Mouse (Mus musculus) CH12.LX (cell line): ENCODE measurements around the gene Marveld2. TPM values are rescaled to one million over a fixed set of nuclear protein-coding genes. Genes with fewer than 3 reads are reported as not detected.

Experiments
- DNase-seq: peaks from one replicate; pipeline ENCODE4 v3.0.0-alpha.2; 2013; ENCODE audit errors: extremely low read depth
- H3K27ac ChIP-seq: 2 replicates; pipeline ENCODE4 v1.5.1; 2012; ENCODE audit warnings: low read depth, mild to moderate bottlenecking, control low read depth, moderate library complexity; ENCODE audit not compliant: insufficient read depth
- H3K27me3 ChIP-seq: replicated peaks from 2 replicates; pipeline ENCODE3; 2012; ENCODE audit warnings: inconsistent platforms
- H3K36me3 ChIP-seq, 2 experiments: replicated peaks in 1 of 2; 2 replicates each; pipeline versions ENCODE3 to v1.6.1; 2012; ENCODE audit warnings: inconsistent platforms in 1 of 2, low read length in 1 of 2, mild to moderate bottlenecking in 1 of 2, mixed read lengths in 1 of 2, moderate library complexity in 1 of 2; ENCODE audit not compliant: control insufficient read depth in 1 of 2, insufficient read depth in 1 of 2
- H3K4me1 ChIP-seq, 2 experiments: 2 replicates each; pipeline ENCODE4 v1.6.1; 2012; ENCODE audit warnings: inconsistent platforms in 1 of 2, moderate library complexity in 1 of 2; ENCODE audit not compliant: insufficient read depth in 2 of 2, control insufficient read depth in 1 of 2
- H3K4me2 ChIP-seq: 2 replicates; pipeline ENCODE4 v1.6.1; 2012; ENCODE audit warnings: low read depth, mild to moderate bottlenecking, control low read depth; ENCODE audit not compliant: poor library complexity, insufficient read depth, severe bottlenecking
- H3K4me3 ChIP-seq, 3 experiments: fragments of 150-350 bp in 1 of 3; sonication (generic) in 1 of 3; replicated peaks in 1 of 3; 2 replicates each; pipeline versions ENCODE3 to v1.5.1; 2011 to 2012; ENCODE audit warnings: low read depth in 2 of 3, low read length in 2 of 3, mild to moderate bottlenecking in 2 of 3, moderate library complexity in 2 of 3, control low read depth in 1 of 3, improper control_type of control experiment in 1 of 3, inconsistent platforms in 1 of 3, mixed read lengths in 1 of 3; ENCODE audit not compliant: poor library complexity in 1 of 3
- H3K79me2 ChIP-seq: replicated peaks from 2 replicates; pipeline ENCODE4 v1.6.1; 2012; ENCODE audit warnings: mild to moderate bottlenecking, moderate library complexity; ENCODE audit not compliant: control insufficient read depth, poor library complexity, insufficient read depth, severe bottlenecking; ENCODE audit errors: extremely low read depth
- H3K9ac ChIP-seq: 2 replicates; pipeline ENCODE4 v1.6.1; 2012; ENCODE audit warnings: low read depth, mild to moderate bottlenecking, control low read depth, moderate library complexity; ENCODE audit not compliant: insufficient read depth
- H3K9me3 ChIP-seq: replicated peaks from 2 replicates; pipeline ENCODE3; 2012; ENCODE audit warnings: low read length, inconsistent platforms, mixed read lengths
- ELF1 ChIP-seq: IDR thresholded peaks from 2 replicates; pipeline ENCODE4 v1.6.1; 2014; ENCODE audit warnings: low read depth, mild to moderate bottlenecking, inconsistent platforms, low read length, improper control_type of control experiment
- ETS1 ChIP-seq: conservative IDR thresholded peaks from 2 replicates; pipeline ENCODE4 v1.6.1; 2012; ENCODE audit warnings: low read depth, mild to moderate bottlenecking, inconsistent platforms, low read length, improper control_type of control experiment, moderate library complexity
- GABPA ChIP-seq: IDR thresholded peaks from 2 replicates; pipeline ENCODE4 v1.6.1; 2012; ENCODE audit warnings: low read depth, low read length, improper control_type of control experiment, inconsistent platforms; ENCODE audit not compliant: insufficient replicate concordance
- JUN ChIP-seq: IDR thresholded peaks from 2 replicates; pipeline ENCODE4 v1.6.1; 2011; ENCODE audit warnings: low read depth, mild to moderate bottlenecking, low read length, improper control_type of control experiment, moderate library complexity; ENCODE audit not compliant: insufficient read depth
- JUND ChIP-seq: conservative IDR thresholded peaks from 2 replicates; pipeline ENCODE4 v1.6.1; 2011; ENCODE audit warnings: low read depth, low read length, improper control_type of control experiment
- KAT2A ChIP-seq: IDR thresholded peaks from 2 replicates; pipeline ENCODE4 v1.6.1; 2012; ENCODE audit warnings: low read length, improper control_type of control experiment, inconsistent platforms; ENCODE audit not compliant: insufficient replicate concordance
- MAX ChIP-seq: IDR thresholded peaks from 2 replicates; pipeline ENCODE4 v1.6.1; 2011; ENCODE audit warnings: low read length, improper control_type of control experiment
- MXI1 ChIP-seq: IDR thresholded peaks from 2 replicates; pipeline ENCODE4 v1.6.1; 2011; ENCODE audit warnings: mild to moderate bottlenecking, low read depth, low read length, improper control_type of control experiment
- MYC ChIP-seq: IDR thresholded peaks from 2 replicates; pipeline ENCODE4 v1.6.1; 2011; ENCODE audit warnings: low read depth, mild to moderate bottlenecking, improper control_type of control experiment, low read length
- PAX5 ChIP-seq: IDR thresholded peaks from 2 replicates; pipeline ENCODE4 v1.6.1; 2012; ENCODE audit warnings: low read length, inconsistent platforms, mixed read lengths
- RAD21 ChIP-seq: IDR thresholded peaks from 2 replicates; pipeline ENCODE4 v1.6.1; 2011; ENCODE audit warnings: low read depth, mild to moderate bottlenecking, low read length, improper control_type of control experiment, moderate library complexity
- RCOR1 ChIP-seq: conservative IDR thresholded peaks from 2 replicates; pipeline ENCODE4 v1.6.1; 2012; ENCODE audit warnings: low read depth, mild to moderate bottlenecking, inconsistent platforms, low read length, improper control_type of control experiment
- SIN3A ChIP-seq: IDR thresholded peaks from 2 replicates; pipeline ENCODE4 v1.6.1; 2012; ENCODE audit warnings: low read length, improper control_type of control experiment, inconsistent platforms
- UBTF ChIP-seq: IDR thresholded peaks from 2 replicates; pipeline ENCODE4 v1.6.1; 2012; ENCODE audit warnings: low read depth, mild to moderate bottlenecking, inconsistent platforms, low read length, improper control_type of control experiment, moderate library complexity
- USF1 ChIP-seq: IDR thresholded peaks from 2 replicates; pipeline ENCODE4 v1.6.1; 2014; ENCODE audit warnings: low read depth, mild to moderate bottlenecking, inconsistent platforms, low read length, improper control_type of control experiment
- ZC3H11A ChIP-seq: IDR thresholded peaks from 2 replicates; pipeline ENCODE4 v1.6.1; 2012; ENCODE audit warnings: low read depth, mild to moderate bottlenecking, inconsistent platforms, low read length, improper control_type of control experiment
- ZNF384 ChIP-seq: IDR thresholded peaks from 2 replicates; pipeline ENCODE4 v1.6.1; 2012; ENCODE audit warnings: low read depth, low read length, improper control_type of control experiment, inconsistent platforms
- dilution Hi-C: fragments of 300-500 bp; cut with MboI; formaldehyde crosslinking; loops from 2 replicates; pipeline ENCODE4 v1.14.3; 2020; ENCODE audit warnings: low sequenced_read_pairs; ENCODE audit not compliant: extremely low pct_unique_long_range_greater_than_20kb, extremely low pct_ligation_motif_present
- in situ Hi-C: fragments of 300-500 bp; cut with MboI; formaldehyde crosslinking; loops from 3 replicates; pipeline ENCODE4 v1.14.3; 2019; ENCODE audit warnings: low sequenced_read_pairs, low pct_ligation_motif_present, low pct_unique_long_range_greater_than_20kb, mixed read lengths
- polyA plus RNA-seq: library from polyadenylated mRNA; unstranded; fragments of >175 nt; gene quantifications from 2 replicates; pipeline ENCODE4 v1.2.1, GENCODE M21; 2012; ENCODE audit warnings: low read depth; ENCODE audit not compliant: insufficient read length
- total RNA-seq, 2 experiments: library from RNA; depleted of rRNA; stranded (reverse); fragments of 300-350 nt in 1 of 2; fragments of >200 nt in 1 of 2; gene quantifications; 2 replicates each; pipeline ENCODE4 v1.2.3; 2012 to 2014

Marveld2 gene
- total and polyA plus RNA-seq, 3 experiments: 0.13 to 1.9 (median 0.27) TPM

DNA sequence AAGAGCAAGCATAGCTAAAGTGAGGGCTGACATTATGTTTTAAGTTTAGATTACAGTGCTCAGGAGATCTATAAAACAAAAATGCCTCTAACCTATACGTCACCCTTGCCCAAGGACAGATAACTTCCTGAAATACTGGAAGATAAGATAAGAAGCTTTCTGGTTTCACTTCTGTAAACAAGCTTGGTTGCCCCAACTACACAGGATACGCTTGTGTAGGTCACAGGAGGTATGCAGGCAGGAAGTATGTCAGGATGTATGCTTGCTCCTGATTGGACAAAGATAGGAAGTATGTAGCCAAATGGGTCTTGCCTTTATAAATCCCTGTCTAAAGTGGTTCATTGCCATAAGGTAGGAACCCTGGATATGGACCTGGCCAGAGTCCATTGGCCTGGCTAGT, 40.8 kb downstream of the Marveld2 start:
- dilution Hi-C loops (no loop called here), in situ Hi-C loops (no loop called here)
- H3K27ac ChIP-seq: no peak overlapping the region

DNA sequence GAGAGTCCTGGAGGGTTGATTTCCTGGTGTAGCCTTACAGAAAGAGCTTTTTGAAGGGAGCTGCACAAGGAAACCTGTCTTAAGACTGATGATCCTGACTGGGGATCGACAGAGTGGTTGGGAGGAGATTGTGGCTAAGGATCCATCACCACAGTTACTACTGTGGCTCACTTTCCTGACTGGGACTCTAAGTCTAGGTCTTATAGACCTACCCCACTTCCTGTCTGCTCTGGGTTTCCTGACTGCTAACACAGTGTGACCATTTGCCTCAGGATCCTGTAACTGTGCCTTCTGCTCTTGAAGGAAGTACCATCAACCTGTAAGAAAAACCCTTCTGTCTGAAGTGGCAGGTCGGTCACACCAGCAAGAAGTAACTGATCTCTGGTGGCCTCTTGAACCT, 46.1 kb downstream of the Marveld2 start:
- in situ Hi-C loops: no loop called here
- no peaks in the 10 kb centered on the region for H3K9me3 ChIP-seq
- H3K79me2 ChIP-seq: no peaks in the 10 kb centered on the region
- H3K27ac ChIP-seq: no peak overlapping the region
- H3K27me3 ChIP-seq: no peaks in the 10 kb centered on the region
- dilution Hi-C loops: no loop called here
- H3K4me2 ChIP-seq: no peak overlapping the region
- no peak overlapping the region for H3K9ac ChIP-seq
- peaks cover 0 to under 1% of the 10 kb centered on the region in 2 experiments; a peak in 1 of 4 replicates for H3K4me1 ChIP-seq
- no peak overlapping the region for H3K4me3 ChIP-seq
- no peak for DNase-seq
- no peaks in the 10 kb centered on the region for H3K36me3 ChIP-seq
- TF ChIP-seq GABPA (no peak), USF1 (no peak), UBTF (no peak), SIN3A (no peak), RCOR1 (no peak), MAX (no peak), MYC (no peak), ETS1 (no peak), RAD21 (no peak)
- TF ChIP-seq, all 38 proteins: peak for 0

More for the DNA sequence above, 40.8 kb downstream of the Marveld2 start:
- no peaks in the 10 kb centered on the region for H3K79me2 ChIP-seq
- H3K4me1 ChIP-seq: peaks cover 0 to 10% of the 10 kb centered on the region in 2 experiments; a peak in 2 of 4 replicates
- no peak overlapping the region for H3K4me3 ChIP-seq
- peak; percentile 49 for DNase-seq
- no peaks in the 10 kb centered on the region for H3K9me3 ChIP-seq
- TF ChIP-seq JUND: no peak
- TF ChIP-seq ZC3H11A: no peak
- no peak for TF ChIP-seq ZNF384
- no peak for TF ChIP-seq MXI1
- TF ChIP-seq RAD21: no peak
- no peak for TF ChIP-seq ELF1
- TF ChIP-seq USF1: no peak
- no peak for TF ChIP-seq KAT2A
- TF ChIP-seq PAX5: no peak
- TF ChIP-seq JUN: no peak
- H3K9ac ChIP-seq: no peak overlapping the region
- H3K4me2 ChIP-seq: no peak overlapping the region
- H3K36me3 ChIP-seq: no peaks in the 10 kb centered on the region
- no peaks in the 10 kb centered on the region for H3K27me3 ChIP-seq
